Mouse (Mus musculus) naive thymus-derived CD4-positive, alpha-beta T cell, adult 2 months (primary cell): ENCODE measurements around the gene Lats2.
"Not testable (repeated sequence)": the region's sequence is repeated elsewhere in the genome, so short reads cannot be mapped to it uniquely, and the experiment has no call there.

Source experiments
- DNase-seq: peaks from one replicate; pipeline ENCODE4 v3.0.0-alpha.2; 2011; ENCODE audit warnings: low read depth

The Lats2 gene

GRCm38 (mm10) chr14:57694246-57694645 lies 63.9 kb downstream of the Lats2 start:
- DNase-seq: no peak

GRCm38 (mm10) chr14:57692517-57693130 lies 65.6 kb downstream of the Lats2 start:
- DNase-seq: no peak

GRCm38 (mm10) chr14:57691316-57691715 lies 66.9 kb downstream of the Lats2 start:
- no peak for DNase-seq

- no peak for DNase-seq
These were observed 67.5 kb downstream of the Lats2 start for GRCm38 (mm10) chr14:57690681-57691080.

DNA sequence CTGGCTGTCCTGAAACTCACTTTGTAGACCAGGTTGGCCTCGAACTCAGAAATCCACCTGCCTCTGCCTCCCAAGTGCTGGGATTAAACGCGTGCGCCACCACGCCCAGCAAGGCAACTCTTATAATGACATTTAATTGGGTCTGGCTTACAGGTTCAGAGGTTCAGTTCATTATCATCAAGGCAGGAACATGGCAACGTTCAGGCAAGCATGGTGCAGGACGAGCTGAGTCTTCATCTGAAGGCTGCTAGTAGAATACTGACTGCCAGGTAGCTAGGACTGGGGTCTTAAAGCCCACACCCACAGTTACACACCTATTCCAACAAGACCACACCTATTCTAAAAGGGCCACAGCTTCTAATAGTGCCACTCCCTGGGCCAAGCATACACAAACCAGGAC lies 70.1 kb downstream of the Lats2 start:
- not testable (repeated sequence) for DNase-seq

DNA sequence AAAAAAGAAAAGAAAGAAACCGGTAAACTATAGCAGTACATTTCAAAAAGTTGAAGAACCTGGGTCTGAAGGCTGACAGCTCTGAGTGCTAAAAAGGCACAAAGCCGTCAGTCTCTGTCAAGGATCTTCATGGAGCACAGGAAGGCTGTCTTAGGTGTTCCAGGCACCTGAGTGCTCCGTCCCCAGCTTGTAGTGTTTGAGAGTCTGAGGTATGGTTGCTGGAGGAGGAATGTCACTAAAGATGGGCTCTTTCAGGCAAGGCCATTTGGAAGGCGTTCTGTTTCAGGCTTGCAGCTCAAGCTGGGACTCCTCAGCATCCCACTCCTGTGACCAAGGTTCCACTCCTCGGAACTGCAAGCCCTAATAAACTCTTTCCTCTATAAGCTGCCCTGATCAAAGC lies 70.7 kb downstream of the Lats2 start:
- no peak for DNase-seq

DNA sequence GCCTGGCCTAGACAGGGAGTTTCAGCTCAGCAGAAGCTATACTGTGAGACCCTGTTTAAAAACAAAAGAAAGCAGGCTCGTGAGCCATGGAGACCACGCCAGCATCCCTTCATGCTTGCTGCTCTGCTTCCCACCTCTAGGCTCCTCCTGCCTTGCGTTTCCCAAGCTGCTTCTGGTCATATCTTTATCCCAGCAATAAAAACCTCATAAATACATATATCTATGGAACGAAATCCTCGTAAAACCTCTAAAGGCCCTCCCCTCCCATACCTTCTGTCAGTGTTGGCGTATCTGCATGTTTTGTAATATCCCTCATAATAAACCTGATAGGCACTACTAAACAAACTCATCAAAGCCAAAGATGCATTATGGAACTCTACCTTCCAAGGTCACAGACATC lies 71.5 kb downstream of the Lats2 start:
- no peak for DNase-seq

- DNase-seq: peak; percentile 81
These were observed 73.6 kb downstream of the Lats2 start for GRCm38 (mm10) chr14:57684579-57684978.

DNA sequence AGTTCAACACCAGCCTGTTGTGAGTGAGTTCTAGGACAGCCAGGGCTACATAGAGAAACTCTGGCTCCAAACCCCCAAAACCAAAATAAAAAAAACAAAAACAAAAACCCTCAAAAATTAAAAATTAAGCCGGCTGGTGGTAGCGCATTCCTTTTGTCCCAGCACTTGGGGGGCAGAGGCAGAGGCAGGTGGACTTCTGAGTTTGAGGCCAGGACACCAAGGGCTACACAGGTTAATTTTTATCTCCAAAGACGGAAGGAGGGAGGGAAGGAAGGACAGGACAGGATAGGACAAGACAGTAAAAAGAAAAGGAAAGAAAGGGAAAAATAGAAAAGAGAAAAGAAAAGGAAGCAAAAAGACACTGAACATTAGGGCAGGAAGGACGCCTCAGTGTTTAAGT lies 75.4 kb downstream of the Lats2 start:
- DNase-seq: no peak

GRCm38 (mm10) chr14:57679958-57680535 lies 78.1 kb downstream of the Lats2 start:
- DNase-seq: peak; percentile 92

DNA sequence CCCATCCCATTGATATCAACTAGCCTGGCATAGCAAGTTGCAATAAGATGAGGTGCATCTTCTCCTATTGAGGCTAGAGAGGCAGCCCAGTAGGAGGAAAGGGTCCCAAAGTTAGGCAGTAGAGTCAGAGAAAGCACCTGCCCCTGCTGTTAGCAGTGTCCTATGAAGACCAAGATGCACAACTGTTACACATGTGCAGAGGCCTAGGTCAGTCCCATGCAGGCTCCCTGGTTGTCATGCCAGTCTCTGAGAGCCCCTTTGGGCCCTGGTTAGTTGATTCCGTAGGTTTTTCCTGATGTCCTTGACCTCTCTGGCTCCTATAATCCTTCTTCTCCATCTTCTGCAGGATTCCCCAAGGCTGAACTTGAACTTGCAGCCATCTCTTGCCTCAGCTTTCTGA lies 78.7 kb downstream of the Lats2 start:
- DNase-seq: no peak

DNA sequence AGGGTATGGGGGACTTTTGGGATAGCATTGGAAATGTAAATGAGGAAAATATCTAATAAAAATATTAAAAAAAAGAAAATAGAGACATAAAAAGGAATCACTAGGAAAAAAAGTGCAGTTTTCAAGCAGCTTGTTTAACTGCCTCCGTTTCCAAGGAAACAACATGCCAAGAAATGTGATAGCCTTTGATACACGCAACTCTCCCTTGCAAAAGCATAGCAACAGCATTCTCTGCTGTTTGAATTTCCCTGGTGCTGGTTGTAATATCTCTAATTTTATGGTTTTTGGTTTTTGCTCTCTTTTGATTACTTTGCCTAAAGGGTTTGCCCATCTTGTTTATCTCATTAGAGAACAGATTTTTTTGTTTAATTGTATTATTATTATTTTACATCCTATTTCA lies 82.7 kb downstream of the Lats2 start:
- no peak for DNase-seq

DNA sequence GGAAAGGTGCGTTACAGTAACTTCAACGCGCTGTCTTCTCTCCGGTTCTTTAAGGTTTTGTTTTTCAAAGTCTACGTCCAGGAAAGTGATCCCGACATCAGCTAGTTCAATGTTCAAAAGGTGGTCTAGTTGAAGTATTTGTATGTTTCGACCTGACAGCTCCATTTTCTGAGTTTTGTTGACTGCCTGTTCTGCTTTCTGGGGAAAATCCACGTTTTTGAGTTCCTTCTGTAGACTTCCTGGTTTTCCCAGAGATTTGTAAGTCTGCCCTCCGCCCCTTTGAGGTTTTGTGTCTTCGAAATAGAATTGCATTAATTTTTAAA lies 92.6 kb downstream of the Lats2 start:
- DNase-seq: no peak

DNA sequence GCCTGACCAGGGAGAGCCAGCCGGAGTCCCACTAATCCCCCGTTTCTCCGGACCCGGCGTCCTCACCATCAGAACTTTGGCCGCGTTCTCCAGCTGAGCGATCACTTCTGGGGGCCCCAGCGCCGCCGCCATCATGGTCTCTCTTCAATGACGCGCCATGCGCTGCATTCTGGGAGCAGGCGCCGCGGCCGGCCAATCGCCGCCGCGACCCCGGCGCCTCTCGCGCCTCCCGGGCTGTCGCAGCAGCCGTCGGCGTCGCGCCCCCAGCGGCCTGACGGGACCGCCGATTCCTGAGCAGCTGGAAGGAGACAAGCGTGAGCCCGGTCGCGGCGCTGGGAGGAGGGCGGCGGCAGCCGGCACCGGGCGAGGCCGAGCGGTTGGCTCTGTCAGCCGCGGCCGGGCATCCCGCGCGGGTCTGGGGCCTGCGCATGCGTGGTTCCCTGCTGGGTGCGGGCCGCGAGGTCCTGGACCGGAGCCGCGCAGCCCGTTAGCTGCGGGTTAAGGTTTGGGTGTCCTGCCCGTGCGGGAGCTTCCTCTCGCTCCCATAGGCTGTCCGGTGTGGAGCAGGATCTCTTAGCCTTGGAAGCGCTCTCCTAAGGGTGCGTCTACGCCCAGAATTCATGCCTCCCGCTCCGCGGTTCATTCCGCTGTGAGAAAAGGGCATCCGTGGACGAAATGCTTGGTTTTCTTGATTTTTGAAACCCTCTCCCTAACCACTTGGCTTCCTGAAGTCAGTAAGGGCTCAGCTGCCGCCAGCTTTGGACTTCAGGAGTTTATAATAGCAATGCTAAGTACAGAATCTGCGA lies 93.2 kb downstream of the Lats2 start, which contains the start of gene Xpo4:
Xpo4 (minus strand) TSS at position 609 of the 806 bp plus-strand sequence.
- peak; percentile 89 for DNase-seq

DNA sequence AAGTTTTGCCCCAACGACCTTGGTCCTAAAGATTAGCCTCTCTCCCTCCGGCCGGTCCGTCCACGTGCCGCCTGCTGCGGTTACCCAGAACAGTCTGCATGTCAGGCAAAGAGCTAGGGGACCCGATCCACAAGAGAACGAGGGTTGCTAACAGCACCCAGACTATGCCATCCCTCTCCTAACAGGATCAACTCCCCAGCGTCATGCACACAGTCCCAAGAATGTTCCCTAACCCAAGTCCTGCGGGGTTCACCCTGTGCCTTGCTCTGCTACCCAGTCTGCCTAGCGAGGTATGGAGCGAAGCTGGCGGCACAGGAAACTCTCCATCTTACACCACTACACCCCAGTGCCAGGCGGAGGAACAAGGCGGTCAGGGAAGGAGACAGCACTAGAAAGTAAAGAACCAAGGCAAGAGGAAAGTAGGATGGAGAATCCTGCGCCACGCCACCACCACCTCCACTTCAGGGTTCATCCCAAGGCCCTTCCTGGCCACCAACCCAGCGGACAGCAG lies 93.8 kb downstream of the Lats2 start:
- no peak for DNase-seq

GRCm38 (mm10) chr14:57663630-57664029 lies 94.6 kb downstream of the Lats2 start:
- peak; percentile 12 for DNase-seq

DNA sequence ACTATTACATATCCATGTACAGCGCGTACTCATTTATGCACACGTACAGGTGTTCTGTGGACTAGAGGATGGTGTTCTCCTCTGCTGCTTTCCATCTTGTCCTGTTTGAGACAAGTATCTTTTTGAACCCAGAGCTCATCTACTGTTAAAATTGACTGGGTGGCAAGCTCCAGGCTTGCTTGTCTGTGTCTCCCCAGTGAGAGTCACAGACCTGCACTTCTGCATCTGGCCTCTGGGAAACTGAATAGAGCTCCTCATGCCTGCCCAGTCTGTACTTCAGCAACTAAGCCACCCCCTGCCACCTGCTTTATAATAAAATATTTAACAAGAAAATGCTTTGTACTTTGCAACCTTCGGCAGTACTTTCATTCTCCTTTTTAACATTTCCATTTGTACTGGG lies 99.9 kb downstream of the Lats2 start:
- DNase-seq: peak; percentile 28

DNA sequence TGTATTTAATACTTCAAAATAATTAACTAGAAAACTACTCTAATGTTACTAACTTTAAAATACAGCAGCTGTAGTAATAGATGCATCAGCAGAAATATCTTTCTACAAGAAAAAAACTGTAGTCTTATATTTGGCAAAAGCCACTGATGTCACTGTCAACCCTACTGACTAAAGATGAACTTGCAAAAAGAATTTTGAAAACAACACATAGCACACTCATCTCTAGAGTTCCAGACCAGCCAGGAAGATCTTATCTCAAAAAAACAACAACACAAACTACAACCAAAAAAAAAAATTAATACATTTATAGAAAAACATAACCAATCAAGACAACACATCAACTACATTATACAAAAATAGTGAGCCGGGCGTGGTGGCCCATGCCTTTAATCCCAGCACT lies 100.7 kb downstream of the Lats2 start:
- no peak for DNase-seq

- DNase-seq: not testable (repeated sequence)
These were observed 101.7 kb downstream of the Lats2 start for GRCm38 (mm10) chr14:57656519-57656918.

DNA sequence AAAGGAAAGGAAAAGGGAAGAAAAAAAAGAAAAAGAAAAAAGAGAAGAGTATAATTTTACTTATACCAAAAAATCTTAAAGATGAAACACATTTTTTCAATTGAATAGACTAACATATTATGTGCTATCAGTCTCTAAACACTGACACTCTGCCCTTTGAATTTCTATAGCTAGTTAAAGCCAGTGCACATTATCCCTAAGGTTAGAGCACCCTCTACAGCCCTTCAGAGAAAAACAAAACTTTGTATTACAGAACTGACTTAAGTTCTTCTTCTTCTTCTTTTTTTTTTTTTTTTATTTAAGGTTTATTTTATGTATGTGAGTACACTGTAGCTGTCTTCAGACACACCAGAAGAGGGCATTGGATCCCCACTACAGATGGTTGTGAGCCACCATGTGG lies 108.7 kb downstream of the Lats2 start:
- DNase-seq: peak; percentile 39

GRCm38 (mm10) chr14:57646155-57646554 lies 112.0 kb downstream of the Lats2 start:
- no peak for DNase-seq
